Mouse (Mus musculus) macrophage (primary cell): ENCODE results near the gene Krt33b. TPM values are rescaled to one million over a fixed set of nuclear protein-coding genes. Genes with fewer than 3 reads are reported as not detected.

ENCODE experiments used
- H3K27ac ChIP-seq: fragments of 350-480 bp; formaldehyde crosslinking; 2 replicates; pipeline ENCODE4 v1.9.0; 2021
- H3K36me3 ChIP-seq: fragments of 350-480 bp; formaldehyde crosslinking; 2 replicates; pipeline ENCODE4 v1.9.0; 2021; ENCODE audit errors: inconsistent target
- H3K4me3 ChIP-seq: fragments of 350-480 bp; formaldehyde crosslinking; 2 replicates; pipeline ENCODE4 v1.9.0; 2021; ENCODE audit errors: inconsistent target
- H3K79me2 ChIP-seq: fragments of 350-480 bp; formaldehyde crosslinking; 2 replicates; pipeline ENCODE4 v1.9.0; 2021; ENCODE audit errors: inconsistent target
- WGBS: methylation state at CpG from one replicate; pipeline ENCODE4 v1.1.7; 2026; ENCODE audit warnings: inconsistent platforms; ENCODE audit not compliant: missing documents; 5-methylcytosine and 5-hydroxymethylcytosine counted together
- polyA plus RNA-seq: library from polyadenylated mRNA; stranded (reverse); fragments of 250-400 nt; gene quantifications from 3 replicates; pipeline ENCODE4 v1.2.4, GENCODE M21; 2018; ENCODE audit warnings: inconsistent platforms

Gene Krt33b
- polyA plus RNA-seq, 1 experiment from 2014 or later: not detected

- WGBS: 89% methylated on average over 9 of the region's 9 CpGs
- no peak overlapping the region for H3K27ac ChIP-seq
- no peaks in the 10 kb centered on the region for H3K79me2 ChIP-seq
- no peak overlapping the region for H3K4me3 ChIP-seq
- H3K36me3 ChIP-seq: no peaks in the 10 kb centered on the region
Measured at GRCm38 (mm10) chr11:99982731-99983130, 46.9 kb downstream of the Krt33b start.

GRCm38 (mm10) chr11:99978953-99979352, 50.7 kb downstream of the Krt33b start, which contains the start of gene Krtap29-1:
Krtap29-1 (minus strand) TSS chr11:99979053.
- WGBS: 67% methylated on average over 5 of the region's 5 CpGs
- Histone ChIP-seq H3K4me3 (no peak within 1 kb of the TSS), H3K27ac (no peak within 1 kb of the TSS), H3K36me3 (no peaks in the 10 kb centered on the region), H3K79me2 (no peaks in the 10 kb centered on the region)

Other genes with a start within 250 kb of the Krt33b start
- not detected in 3 replicates for gene Krtap4-8, start 249.2 kb downstream of the Krt33b start, polyA plus RNA-seq
- gene Krtap4-9, start 244.7 kb downstream of the Krt33b start, polyA plus RNA-seq: not detected in 3 replicates
- gene Gm11596, start 236.4 kb downstream of the Krt33b start, polyA plus RNA-seq: not detected in 3 replicates
- gene Gm11569, start 230.9 kb downstream of the Krt33b start, polyA plus RNA-seq: not detected in 3 replicates
- not detected in 3 replicates for gene Gm11554, start 225.4 kb downstream of the Krt33b start, polyA plus RNA-seq
- gene Krtap4-13, start 220.0 kb downstream of the Krt33b start, polyA plus RNA-seq: not detected in 3 replicates
- gene Gm11564, start 214.2 kb downstream of the Krt33b start, polyA plus RNA-seq: not detected in 3 replicates
- gene 2300003K06Rik, start 191.8 kb downstream of the Krt33b start, polyA plus RNA-seq: not detected in 3 replicates
- not detected in 3 replicates for gene Krtap4-16, start 178.3 kb downstream of the Krt33b start, polyA plus RNA-seq
- gene Gm11568, start 172.0 kb downstream of the Krt33b start, polyA plus RNA-seq: not detected in 3 replicates
- not detected in 3 replicates for gene Gm11559, start 165.4 kb downstream of the Krt33b start, polyA plus RNA-seq
- not detected in 3 replicates for gene Krtap9-1, start 156.5 kb downstream of the Krt33b start, polyA plus RNA-seq
- not detected in 3 replicates for gene Gm11567, start 150.7 kb downstream of the Krt33b start, polyA plus RNA-seq
- gene Krtap31-1, start 121.9 kb downstream of the Krt33b start, polyA plus RNA-seq: not detected in 3 replicates
- not detected in 3 replicates for gene Gm11565, start 115.1 kb downstream of the Krt33b start, polyA plus RNA-seq
- gene Krtap31-2, start 93.6 kb downstream of the Krt33b start, polyA plus RNA-seq: not detected in 3 replicates
- not detected in 3 replicates for gene Krtap9-5, start 81.4 kb downstream of the Krt33b start, polyA plus RNA-seq
- gene Krtap29-1, start 50.8 kb downstream of the Krt33b start, polyA plus RNA-seq: not detected in 3 replicates
- not detected in 3 replicates for gene Krtap16-1, start 43.3 kb downstream of the Krt33b start, polyA plus RNA-seq
- not detected in 3 replicates for gene Krtap17-1, start 35.9 kb downstream of the Krt33b start, polyA plus RNA-seq
- gene Krt33a, start 13.7 kb downstream of the Krt33b start, polyA plus RNA-seq: not detected in 3 replicates
- gene Krt34, start 11.7 kb upstream of the Krt33b start, polyA plus RNA-seq: not detected in 3 replicates
- gene Krt31, start 20.7 kb upstream of the Krt33b start, polyA plus RNA-seq: not detected in 3 replicates
- not detected in 3 replicates for gene Krt32, start 58.4 kb upstream of the Krt33b start, polyA plus RNA-seq
- gene Krt35, start 66.4 kb upstream of the Krt33b start, polyA plus RNA-seq: not detected in 3 replicates
- not detected in 3 replicates for gene Krt36, start 75.8 kb upstream of the Krt33b start, polyA plus RNA-seq
- gene Krt13, start 91.7 kb upstream of the Krt33b start, polyA plus RNA-seq: not detected in 3 replicates
- not detected in 3 replicates for gene Krt15, start 106.1 kb upstream of the Krt33b start, polyA plus RNA-seq
- not detected in 3 replicates for gene Krt19, start 118.8 kb upstream of the Krt33b start, polyA plus RNA-seq
- not detected in 3 replicates for gene Krt9, start 163.4 kb upstream of the Krt33b start, polyA plus RNA-seq
- not detected in 3 replicates for gene Krt14, start 177.7 kb upstream of the Krt33b start, polyA plus RNA-seq
- gene Krt16, start 219.0 kb upstream of the Krt33b start, polyA plus RNA-seq: not detected in 3 replicates
- gene Krt17, start 231.2 kb upstream of the Krt33b start, polyA plus RNA-seq: not detected in 3 replicates
- not detected in 3 replicates for gene Krt42, start 240.0 kb upstream of the Krt33b start, polyA plus RNA-seq